Mouse (Mus musculus): ENCODE results near the gene Pim3. TPM values are rescaled to one million over a fixed set of nuclear protein-coding genes. Genes with fewer than 3 reads are reported as not detected.

Gene Pim3
- polyA plus RNA-seq, 1 experiment from 2014 or later, result 42.7 TPM

- ATAC-seq, result no peak
- WGBS, result 89% methylated on average over 9 of the region's 9 CpGs
- Histone ChIP-seq H3K27ac (no peak overlapping the region), H3K4me2 (no peak overlapping the region), H3K36me3 (ENCODE audit: poor library complexity, severe bottlenecking) (no peaks in the 10 kb centered on the region), H3K9ac (no peak overlapping the region), H3K9me3 (replicated peaks) (no peaks in the 10 kb centered on the region), H3K4me1 (peaks cover 15% of the 10 kb centered on the region; the same call in 1 of the 2 replicates), H3K27me3 (no peaks in the 10 kb centered on the region), H3K4me3 (no peak overlapping the region)
Measured at GRCm38 (mm10) chr15:88853106-88853505, 8.9 kb upstream of the Pim3 start.

GRCm38 (mm10) chr15:88854119-88854968, 7.6 kb upstream of the Pim3 start:
- no peak overlapping the region for H3K27ac ChIP-seq
- H3K9ac ChIP-seq, result 0 out of 2 replicates have a peak overlapping the region, but pooled peaks have one; percentile 16
- no peaks in the 10 kb centered on the region for H3K9me3 ChIP-seq (replicated peaks)
- H3K4me1 ChIP-seq, result peaks cover 15% of the 10 kb centered on the region; the same call in 1 of the 2 replicates
- no peak overlapping the region for H3K4me2 ChIP-seq
- no peak for ATAC-seq
- 52% methylated on average over 6 of the region's 6 CpGs for WGBS
- H3K4me3 ChIP-seq, result no peak overlapping the region
- no peaks in the 10 kb centered on the region for H3K27me3 ChIP-seq
- no peaks in the 10 kb centered on the region for H3K36me3 ChIP-seq (ENCODE audit: poor library complexity, severe bottlenecking)

GRCm38 (mm10) chr15:88854969-88855830, 6.8 kb upstream of the Pim3 start:
- H3K9ac ChIP-seq, result no peak overlapping the region
- ATAC-seq, result no peak
- H3K27me3 ChIP-seq, result no peaks in the 10 kb centered on the region
- no peak overlapping the region for H3K27ac ChIP-seq
- 75% methylated on average over 15 of the region's 15 CpGs for WGBS
- H3K4me1 ChIP-seq, result peaks cover 15% of the 10 kb centered on the region; the same call in 1 of the 2 replicates
- H3K4me3 ChIP-seq, result no peak overlapping the region
- no peaks in the 10 kb centered on the region for H3K36me3 ChIP-seq (ENCODE audit: poor library complexity, severe bottlenecking)
- H3K4me2 ChIP-seq, result no peak overlapping the region
- H3K9me3 ChIP-seq (replicated peaks), result no peaks in the 10 kb centered on the region

- no peak overlapping the region for H3K4me2 ChIP-seq
- H3K4me3 ChIP-seq, result no peak overlapping the region
- H3K27ac ChIP-seq, result no peak overlapping the region
- 81% methylated on average over 6 of the region's 6 CpGs for WGBS
- no peak for ATAC-seq
- H3K9me3 ChIP-seq (replicated peaks), result no peaks in the 10 kb centered on the region
- no peaks in the 10 kb centered on the region for H3K27me3 ChIP-seq
- H3K4me1 ChIP-seq, result peaks cover 12% of the 10 kb centered on the region; the same call in 1 of the 2 replicates
- no peaks in the 10 kb centered on the region for H3K36me3 ChIP-seq (ENCODE audit: poor library complexity, severe bottlenecking)
- H3K9ac ChIP-seq, result no peak overlapping the region
Measured at GRCm38 (mm10) chr15:88855896-88856417, 6.0 kb upstream of the Pim3 start.

- Histone ChIP-seq H3K36me3 (ENCODE audit: poor library complexity, severe bottlenecking) (no peaks in the 10 kb centered on the region), H3K4me1 (peaks cover 16% of the 10 kb centered on the region), H3K4me3 (no peak overlapping the region), H3K4me2 (no peak overlapping the region), H3K9me3 (replicated peaks) (no peaks in the 10 kb centered on the region), H3K27me3 (no peaks in the 10 kb centered on the region), H3K9ac (no peak overlapping the region), H3K27ac (no peak overlapping the region)
- no peak for ATAC-seq
- 79% methylated on average over 5 of the region's 5 CpGs for WGBS
Measured at GRCm38 (mm10) chr15:88856613-88857012, 5.4 kb upstream of the Pim3 start.

GRCm38 (mm10) chr15:88857361-88857760, 4.6 kb upstream of the Pim3 start:
- no peak for ATAC-seq
- WGBS, result 93% methylated on average over 7 of the region's 7 CpGs
- H3K9me3 ChIP-seq (replicated peaks), result no peaks in the 10 kb centered on the region

GRCm38 (mm10) chr15:88858141-88858541, 3.8 kb upstream of the Pim3 start:
- no peak overlapping the region for H3K4me3 ChIP-seq
- H3K4me2 ChIP-seq, result no peak overlapping the region
- H3K9me3 ChIP-seq (replicated peaks), result no peaks in the 10 kb centered on the region
- WGBS, result 92% methylated on average over 3 of the region's 3 CpGs
- no peak overlapping the region for H3K9ac ChIP-seq
- no peaks in the 10 kb centered on the region for H3K27me3 ChIP-seq
- no peak overlapping the region for H3K27ac ChIP-seq
- no peak for ATAC-seq
- peaks cover 22% of the 10 kb centered on the region for H3K4me1 ChIP-seq
- no peaks in the 10 kb centered on the region for H3K36me3 ChIP-seq (ENCODE audit: poor library complexity, severe bottlenecking)

More at GRCm38 (mm10) chr15:88857361-88857760, 4.6 kb upstream of the Pim3 start:
- Histone ChIP-seq H3K36me3 (ENCODE audit: poor library complexity, severe bottlenecking) (no peaks in the 10 kb centered on the region), H3K4me1 (peaks cover 17% of the 10 kb centered on the region), H3K9ac (no peak overlapping the region), H3K4me3 (no peak overlapping the region), H3K27ac (no peak overlapping the region), H3K4me2 (no peak overlapping the region), H3K27me3 (no peaks in the 10 kb centered on the region)

- ATAC-seq, result no peak
- WGBS, result 86% methylated on average over 2 of the region's 2 CpGs
- Histone ChIP-seq H3K27me3 (no peaks in the 10 kb centered on the region), H3K9me3 (replicated peaks) (no peaks in the 10 kb centered on the region), H3K27ac (no peak overlapping the region), H3K4me2 (no peak overlapping the region), H3K9ac (0 out of 2 replicates have a peak overlapping the region, but pooled peaks have one; percentile 21), H3K36me3 (ENCODE audit: poor library complexity, severe bottlenecking) (no peaks in the 10 kb centered on the region), H3K4me3 (no peak overlapping the region), H3K4me1 (peaks cover 24% of the 10 kb centered on the region)
Measured at GRCm38 (mm10) chr15:88858707-88859106, 3.3 kb upstream of the Pim3 start.

GRCm38 (mm10) chr15:88859206-88859970, 2.6 kb upstream of the Pim3 start:
- Histone ChIP-seq H3K4me3 (no peak overlapping the region), H3K4me2 (no peak overlapping the region), H3K9me3 (replicated peaks) (no peaks in the 10 kb centered on the region), H3K9ac (no peak overlapping the region), H3K27ac (no peak overlapping the region), H3K36me3 (ENCODE audit: poor library complexity, severe bottlenecking) (peaks cover 4% of the 10 kb centered on the region), H3K27me3 (no peaks in the 10 kb centered on the region), H3K4me1 (peaks cover 25% of the 10 kb centered on the region)
- ATAC-seq, result no peak
- WGBS, result 78% methylated on average over 8 of the region's 8 CpGs

GRCm38 (mm10) chr15:88860781-88861180, 1.2 kb upstream of the Pim3 start:
- no peak overlapping the region for H3K27ac ChIP-seq
- H3K27me3 ChIP-seq, result no peaks in the 10 kb centered on the region
- WGBS, result 97% methylated on average over 3 of the region's 3 CpGs
- H3K4me3 ChIP-seq, result no peak overlapping the region
- H3K9ac ChIP-seq, result no peak overlapping the region
- ATAC-seq, result no peak
- H3K9me3 ChIP-seq (replicated peaks), result no peaks in the 10 kb centered on the region
- peaks cover 18% of the 10 kb centered on the region for H3K36me3 ChIP-seq (ENCODE audit: poor library complexity, severe bottlenecking)
- H3K4me1 ChIP-seq, result peaks cover 28% of the 10 kb centered on the region
- H3K4me2 ChIP-seq, result no peak overlapping the region

- Histone ChIP-seq H3K4me1 (peaks cover 35% of the 10 kb centered on the region), H3K36me3 (ENCODE audit: poor library complexity, severe bottlenecking) (peaks cover 34% of the 10 kb centered on the region), H3K27me3 (no peaks in the 10 kb centered on the region), H3K9me3 (replicated peaks) (no peaks in the 10 kb centered on the region), H3K4me2 (peak overlapping the region; percentile 92), H3K4me3 (peak overlapping the region; percentile 92), H3K9ac (peak overlapping the region; percentile 93), H3K27ac (peak overlapping the region; percentile 97)
- ATAC-seq, result no peak
- under 1% methylated on average over 89 of the region's 98 CpGs for WGBS
Measured at GRCm38 (mm10) chr15:88862881-88863694, 1.1 kb downstream of the Pim3 start.
